Mouse (Mus musculus): ENCODE data around the gene Eya2.

- TF ChIP-seq CTCF (IDR thresholded peaks at IDR 0.05; ENCODE audit: control insufficient read depth, insufficient read depth, insufficient replicate concordance, low read depth, low read length) (no peak), POLR2A (IDR thresholded peaks at IDR 0.05; ENCODE audit: control insufficient read depth, low read depth, low read length) (no peak)
Observed at GRCm38 (mm10) chr2:165621488-165621887, 26.7 kb downstream of the Eya2 start.
